Mouse (Mus musculus) liver (tissue): ENCODE measurements around the gene Gm20897.
"Not testable (repeated sequence)": the region's sequence is repeated elsewhere in the genome, so short reads cannot be mapped to it uniquely, and the experiment has no call there.

Experiments
- DNase-seq: peaks from one replicate; pipeline ENCODE4 v3.0.0-alpha.2; 2020; ENCODE audit warnings: mixed read lengths

Gm20897 gene

GRCm38 (mm10) chrY:38502138-38502537 is at the start of gene Gm20897:
Gm20897 (minus strand) TSS chrY:38502238.
- DNase-seq, result not testable (repeated sequence)
